Mouse (Mus musculus) ovary, adult 18-20 months (tissue): Measurements from ENCODE around the gene Mum1.
A peak's percentile ranks its signal among the peaks of the same experiment; 100 is the strongest.
"Not testable (repeated sequence)": the region's sequence is repeated elsewhere in the genome, so short reads cannot be mapped to it uniquely, and the experiment has no call there.

Source experiments
- DNase-seq: peaks from one replicate; pipeline ENCODE4 v3.0.0; 2022; ENCODE audit warnings: low spot score, mixed read lengths

The Mum1 gene

DNA sequence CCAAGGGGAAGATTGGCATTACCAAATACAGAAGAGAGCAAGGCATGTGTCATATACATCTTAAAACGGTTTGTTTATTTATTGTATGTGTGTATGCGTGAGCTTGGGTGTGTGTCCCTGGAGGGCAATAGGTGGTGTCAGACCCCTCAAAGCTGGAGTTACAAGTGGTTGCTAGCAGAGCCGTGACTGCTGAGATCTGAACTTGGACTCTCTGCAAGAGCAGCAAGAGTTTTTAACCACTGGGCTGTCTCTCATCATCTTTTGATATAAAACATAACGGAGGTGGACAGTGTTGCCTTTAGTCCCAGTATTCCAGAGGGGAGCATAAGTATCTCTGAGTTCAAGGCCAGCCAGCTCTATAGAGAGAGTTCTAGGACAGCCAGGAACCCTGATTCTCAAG, 18.0 kb upstream of the Mum1 start:
- DNase-seq, result no peak

DNA sequence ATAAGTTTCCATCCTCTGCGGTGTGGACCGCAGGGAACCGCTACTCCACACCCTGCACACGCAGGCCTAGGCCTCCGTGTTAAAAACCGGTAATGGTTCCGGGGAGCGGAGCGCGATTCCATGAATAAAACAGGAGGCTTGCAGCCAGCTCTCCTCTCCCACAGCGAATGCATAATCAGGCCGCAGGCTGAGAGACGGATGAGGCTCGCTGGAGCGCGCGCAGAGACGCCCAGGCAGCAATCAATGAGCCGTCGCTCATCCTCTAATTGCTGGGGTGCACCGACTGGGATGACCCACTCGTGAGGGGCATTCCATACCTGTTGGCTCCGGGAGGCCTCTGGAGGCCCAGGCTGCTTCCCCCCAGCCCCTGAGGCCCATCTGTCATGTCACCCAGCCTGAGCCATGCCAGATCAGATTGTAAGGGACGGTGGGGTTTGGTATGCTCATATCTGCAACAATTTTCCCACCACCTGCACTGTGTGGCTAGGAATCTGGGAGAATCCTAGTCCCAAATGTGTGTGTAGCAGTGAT, 17.3 kb upstream of the Mum1 start:
- DNase-seq, result no peak

DNA sequence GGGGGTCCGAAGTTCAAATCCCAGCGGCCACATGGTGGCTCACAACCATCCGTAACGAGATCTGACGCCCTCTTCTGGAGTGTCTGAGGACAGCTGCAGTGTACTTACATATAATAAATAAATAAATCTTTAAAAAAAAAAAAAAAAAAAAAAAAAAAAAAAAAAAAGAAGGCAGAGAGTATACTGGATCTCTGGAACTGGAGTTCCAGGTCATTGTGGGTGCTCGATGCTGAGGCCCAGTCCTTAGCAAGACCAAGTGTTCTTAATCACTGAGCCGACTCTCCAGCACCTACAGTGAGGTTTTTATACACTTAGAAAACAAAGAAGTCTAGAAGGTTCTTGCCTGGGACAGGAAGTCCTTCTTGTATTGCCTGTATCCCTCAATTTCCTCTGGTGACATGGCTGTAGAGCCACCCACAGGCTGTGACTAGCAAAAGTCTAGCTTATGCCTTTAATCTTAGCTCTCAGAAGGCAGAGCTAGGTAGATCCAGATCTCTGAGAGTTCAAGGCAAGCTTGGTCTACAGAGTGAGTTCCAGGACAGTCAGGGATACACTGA, 14.6 kb upstream of the Mum1 start:
- DNase-seq, result not testable (repeated sequence)

DNA sequence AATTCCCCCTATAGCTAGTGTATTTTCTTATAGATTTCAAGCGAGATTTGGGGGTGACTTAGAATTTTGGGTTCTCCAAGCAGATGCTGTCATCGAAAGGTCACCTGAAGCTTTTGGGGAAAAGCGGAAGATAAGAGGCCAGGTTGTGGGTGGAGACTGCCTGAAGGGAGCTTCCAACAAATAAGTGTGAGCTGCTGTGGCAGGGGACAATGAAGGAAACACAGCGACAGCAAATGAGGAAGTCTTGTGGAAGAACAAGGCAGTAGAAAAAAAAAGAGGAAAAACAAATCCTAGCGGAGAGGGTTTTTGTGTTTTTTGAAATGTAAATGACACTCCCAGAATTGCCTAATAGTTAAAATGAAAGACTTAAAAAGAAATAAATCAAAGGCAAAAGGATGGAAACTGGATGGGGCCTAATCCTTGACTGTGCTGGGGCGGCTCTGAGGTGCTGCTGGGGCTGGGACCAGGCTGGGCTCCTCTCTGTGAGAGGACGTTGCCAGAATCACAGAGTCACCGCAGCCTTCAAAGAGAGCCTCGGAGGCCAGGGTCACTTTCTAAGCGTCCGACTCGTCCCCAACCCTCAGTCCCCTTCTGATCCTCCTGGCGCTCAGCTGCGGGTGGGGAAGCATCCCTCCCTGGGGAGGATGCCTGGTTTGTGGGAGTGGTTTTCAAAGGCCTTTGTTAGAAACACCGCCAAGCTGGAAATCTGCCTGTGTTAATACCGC, 11.0 kb upstream of the Mum1 start:
- DNase-seq, result no peak

DNA sequence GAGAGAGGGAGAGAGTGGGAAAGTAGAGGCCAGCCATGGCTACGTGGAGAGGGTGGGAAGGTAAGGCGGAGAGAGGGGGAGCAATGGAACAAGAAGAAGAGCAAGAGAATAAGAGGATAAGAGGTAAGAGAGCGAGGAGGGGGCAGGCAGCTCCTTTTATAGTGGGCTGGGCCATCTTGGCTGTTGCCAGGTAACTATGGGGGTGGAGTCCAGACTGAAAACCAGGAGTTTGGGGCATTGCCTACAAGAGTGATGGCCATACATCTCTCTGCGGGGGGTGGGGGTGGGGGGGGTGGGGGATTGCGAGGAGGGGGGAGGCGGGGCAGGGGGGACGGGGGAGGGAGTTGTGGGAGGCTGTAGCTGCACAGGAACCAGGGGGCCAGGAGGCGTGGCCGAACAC, 5.6 kb upstream of the Mum1 start:
- no peak for DNase-seq

DNA sequence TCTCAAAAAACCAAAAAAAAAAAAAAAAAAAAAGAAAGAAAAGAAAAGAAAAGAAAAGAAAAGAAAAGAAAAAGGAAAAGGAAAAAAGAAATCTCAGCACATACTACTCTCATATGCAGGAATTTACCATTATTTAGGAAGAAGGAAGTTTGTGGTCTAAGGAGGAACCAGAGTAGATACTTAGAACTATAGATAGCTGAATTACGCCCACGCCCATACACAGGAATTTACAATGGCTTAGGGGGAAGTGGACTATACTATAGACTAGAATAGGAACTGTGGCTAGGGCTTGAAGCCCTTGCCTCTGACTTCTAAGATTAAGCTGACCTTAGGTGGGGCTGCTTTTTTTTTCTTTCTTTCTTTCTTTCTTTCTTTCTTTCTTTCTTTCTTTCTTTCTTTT, 3.1 kb upstream of the Mum1 start:
- not testable (repeated sequence) for DNase-seq

DNA sequence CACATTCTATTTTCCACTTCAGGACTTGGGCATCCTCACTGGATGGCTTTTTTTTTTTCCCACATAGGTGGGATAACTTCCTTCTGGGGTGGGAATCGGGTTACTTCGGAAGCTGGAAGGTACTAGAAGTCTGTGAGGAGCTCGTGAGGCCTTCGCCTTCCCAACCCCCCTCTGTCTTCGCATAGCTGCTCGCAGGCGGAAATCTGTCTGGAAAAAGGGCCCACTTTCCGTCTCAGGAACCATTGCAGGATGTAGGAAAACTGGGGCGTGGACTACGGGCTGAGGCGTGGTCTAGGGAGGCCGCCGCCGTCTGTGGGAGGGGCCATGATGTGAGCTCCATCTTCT, 191 bp upstream of the Mum1 start:
- no peak for DNase-seq

DNA sequence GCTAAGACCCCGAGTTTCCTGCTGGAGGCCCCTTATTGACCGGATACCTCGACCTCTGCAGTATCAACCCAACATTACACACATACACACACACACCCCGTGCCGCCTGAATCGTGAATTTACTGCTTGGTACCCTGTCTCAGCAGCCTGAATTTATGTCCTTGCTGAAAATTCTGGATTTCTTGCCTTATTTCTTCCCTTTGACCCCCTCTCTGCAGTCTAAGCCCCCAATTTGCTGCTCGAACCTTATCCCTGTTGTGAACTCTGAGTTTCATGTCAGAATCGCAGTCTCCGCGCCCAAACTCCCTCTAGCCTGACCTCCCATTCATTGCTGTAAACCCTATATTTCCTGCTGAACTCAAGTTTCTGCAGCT, 919 bp downstream of the Mum1 start:
- no peak for DNase-seq

DNA sequence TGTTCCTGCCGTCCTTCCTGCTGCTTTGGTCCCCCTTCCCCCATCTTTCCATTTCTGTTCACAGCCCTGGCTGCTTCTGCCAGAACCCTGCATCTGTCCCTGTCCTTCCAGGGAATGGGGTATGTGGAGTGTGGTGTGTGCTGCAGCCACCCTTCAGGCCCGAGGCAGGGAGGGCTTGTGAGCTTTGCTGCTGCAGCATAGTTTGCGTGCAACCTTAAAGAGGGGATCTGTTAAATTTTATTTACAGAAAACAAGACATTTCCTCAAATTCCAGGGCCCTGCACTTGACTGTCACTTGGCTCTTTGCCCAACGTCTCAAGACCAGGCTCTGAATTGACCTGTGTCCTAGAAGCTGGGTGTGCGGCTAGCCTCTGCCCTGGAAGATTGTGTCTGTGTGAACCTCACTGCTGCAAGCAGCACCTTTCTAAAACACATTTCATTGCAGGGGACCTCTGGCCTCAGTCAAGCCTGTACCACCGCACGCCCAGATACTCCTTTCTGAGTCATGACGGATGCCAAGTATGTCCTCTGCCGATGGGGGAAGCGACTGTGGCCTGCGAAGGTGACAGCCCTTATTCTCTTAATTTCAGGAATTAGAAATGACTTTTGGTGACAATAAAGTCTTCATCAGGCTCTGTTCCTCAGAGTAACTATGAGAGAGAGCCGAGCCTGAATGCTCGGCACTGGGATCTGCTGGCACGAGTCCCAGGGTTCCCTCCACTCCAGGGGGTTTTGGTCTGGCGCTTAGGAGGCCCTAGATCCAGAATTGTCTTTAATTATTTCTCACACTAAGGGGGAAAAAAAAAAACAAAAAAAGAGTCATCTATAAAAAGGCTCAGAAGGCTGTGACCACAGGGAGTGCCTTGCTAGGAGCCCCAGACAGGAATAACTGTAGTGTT, 1.9 kb downstream of the Mum1 start:
- DNase-seq, result no peak

DNA sequence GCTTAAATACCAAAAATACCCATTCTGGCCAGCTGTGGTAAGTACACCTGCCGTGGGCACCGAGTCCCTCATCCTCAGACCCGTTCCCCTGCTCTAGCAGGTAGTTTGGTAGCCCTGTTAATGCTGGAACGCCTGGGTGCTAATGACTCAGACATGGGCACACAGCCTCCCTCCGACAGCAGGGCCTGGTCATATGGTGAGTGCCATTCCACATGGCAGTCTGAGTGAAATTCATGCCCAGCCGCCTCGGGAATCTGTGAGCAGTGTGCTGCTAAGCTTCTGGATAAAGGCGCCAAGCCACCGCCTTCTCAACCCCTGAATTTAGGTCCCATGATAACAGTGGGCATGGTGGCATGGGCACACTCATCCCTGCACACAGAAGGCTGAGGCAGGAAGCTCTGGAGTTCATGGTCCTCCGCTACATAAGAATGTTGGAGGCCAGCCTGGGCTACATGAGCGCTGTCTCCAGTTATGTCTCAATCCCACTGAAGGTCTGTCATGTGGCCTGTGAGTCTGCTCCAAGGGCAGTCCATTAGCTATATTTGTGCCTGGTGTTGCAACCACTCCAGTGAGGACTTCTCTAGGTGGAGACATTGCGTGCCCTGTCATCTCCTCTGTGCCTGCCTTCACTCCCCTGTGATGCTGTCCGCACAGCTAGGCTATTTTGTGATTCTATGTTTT, 10.1 kb downstream of the Mum1 start:
- no peak for DNase-seq

DNA sequence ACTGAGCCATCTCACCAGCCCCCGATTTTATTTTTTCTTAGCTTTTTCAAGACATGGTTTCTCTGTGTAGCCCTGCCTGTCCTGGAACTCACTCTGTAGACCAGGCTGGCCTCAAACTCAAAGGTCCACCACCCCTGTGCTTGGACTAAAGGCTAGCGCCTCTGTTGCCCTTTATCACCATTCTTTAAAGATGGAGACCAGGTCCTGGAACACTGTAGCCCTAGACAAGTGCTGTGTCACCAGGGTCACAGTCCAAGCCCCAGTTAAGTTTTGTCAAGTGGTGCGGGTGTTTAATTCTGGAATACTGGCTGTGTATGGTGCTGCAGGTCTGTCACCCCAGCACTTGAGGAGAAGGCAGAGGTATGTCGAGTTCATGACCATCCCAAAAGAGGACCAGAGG, 10.8 kb downstream of the Mum1 start:
- no peak for DNase-seq

DNA sequence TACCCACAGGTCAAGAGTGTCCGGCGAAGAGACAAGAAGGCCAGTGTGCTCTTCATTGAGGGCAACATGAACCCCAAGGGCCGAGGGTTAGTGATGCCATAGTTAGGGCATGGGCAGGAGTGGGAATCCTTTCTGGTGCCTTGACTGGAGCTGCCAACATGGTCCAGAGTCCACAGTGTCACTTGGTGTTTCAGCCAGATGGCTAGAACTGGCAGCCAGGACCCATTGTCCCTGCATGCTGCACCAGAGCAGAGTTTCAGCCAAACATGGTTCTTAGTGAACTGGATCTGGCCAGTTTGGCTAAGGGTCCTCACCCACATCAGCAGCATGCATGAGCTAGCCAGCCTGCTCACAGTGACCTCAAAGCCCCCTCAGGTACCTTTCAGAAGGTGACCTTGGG, 12.1 kb downstream of the Mum1 start:
- DNase-seq, result no peak

DNA sequence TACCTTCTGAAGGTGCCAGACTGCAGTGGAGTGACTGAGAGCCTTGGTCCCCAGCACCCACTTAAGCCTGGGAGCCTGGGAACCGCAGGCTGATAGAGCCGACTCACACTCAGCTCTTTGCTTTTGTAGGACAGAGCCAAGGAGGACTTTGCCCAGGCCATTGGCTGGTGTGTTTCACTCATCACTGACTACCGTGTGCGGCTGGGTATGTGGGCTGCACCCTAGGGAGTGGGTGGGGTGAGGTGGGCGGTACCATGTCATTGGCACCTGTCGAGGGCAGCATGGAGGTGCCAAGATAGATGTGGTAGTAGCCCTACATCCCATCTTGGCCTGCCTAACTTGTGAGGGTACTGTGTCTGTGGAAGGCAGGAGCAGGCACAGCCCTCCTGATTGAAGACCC, 13.6 kb downstream of the Mum1 start:
- DNase-seq, result no peak

DNA sequence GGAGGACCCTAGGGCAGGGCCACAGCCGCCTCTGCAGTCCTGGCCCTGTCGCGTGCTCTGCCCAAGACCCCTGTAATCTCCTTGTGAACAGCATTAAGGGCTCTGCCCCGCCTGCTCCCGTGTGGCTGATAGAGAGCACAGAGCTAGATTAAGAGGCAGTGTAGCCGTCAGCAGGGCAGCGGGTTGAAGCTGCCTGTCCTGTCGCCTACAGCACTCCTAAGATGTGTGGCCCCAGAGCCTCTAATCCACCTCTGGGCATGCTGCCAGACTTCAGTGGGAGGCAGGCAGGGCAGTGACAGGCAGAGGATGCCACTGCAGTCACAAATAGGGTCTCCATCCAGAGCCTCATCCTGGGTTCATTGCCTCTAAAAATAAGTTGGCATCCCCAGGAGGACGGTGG, 15.9 kb downstream of the Mum1 start:
- no peak for DNase-seq

DNA sequence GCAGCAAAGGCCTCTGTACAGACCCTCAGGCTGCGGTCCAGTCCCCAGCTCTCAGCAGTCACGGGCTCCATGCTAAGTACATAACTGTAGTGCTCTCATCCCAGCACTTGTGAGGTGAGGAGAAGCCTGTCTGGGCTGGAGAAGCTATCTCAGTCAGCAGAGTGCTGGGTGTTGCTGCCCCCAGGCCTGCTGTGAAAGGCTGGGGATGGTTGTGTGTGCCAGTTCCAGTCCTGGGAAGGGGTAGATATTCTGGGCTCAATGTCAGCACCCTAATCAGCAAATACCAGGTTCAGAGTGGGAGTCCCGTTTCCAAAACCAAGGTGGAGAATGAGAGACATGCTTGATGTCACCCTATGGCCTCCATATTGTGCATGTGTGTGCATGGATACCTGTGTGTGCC, 16.4 kb downstream of the Mum1 start:
- DNase-seq, result no peak

DNA sequence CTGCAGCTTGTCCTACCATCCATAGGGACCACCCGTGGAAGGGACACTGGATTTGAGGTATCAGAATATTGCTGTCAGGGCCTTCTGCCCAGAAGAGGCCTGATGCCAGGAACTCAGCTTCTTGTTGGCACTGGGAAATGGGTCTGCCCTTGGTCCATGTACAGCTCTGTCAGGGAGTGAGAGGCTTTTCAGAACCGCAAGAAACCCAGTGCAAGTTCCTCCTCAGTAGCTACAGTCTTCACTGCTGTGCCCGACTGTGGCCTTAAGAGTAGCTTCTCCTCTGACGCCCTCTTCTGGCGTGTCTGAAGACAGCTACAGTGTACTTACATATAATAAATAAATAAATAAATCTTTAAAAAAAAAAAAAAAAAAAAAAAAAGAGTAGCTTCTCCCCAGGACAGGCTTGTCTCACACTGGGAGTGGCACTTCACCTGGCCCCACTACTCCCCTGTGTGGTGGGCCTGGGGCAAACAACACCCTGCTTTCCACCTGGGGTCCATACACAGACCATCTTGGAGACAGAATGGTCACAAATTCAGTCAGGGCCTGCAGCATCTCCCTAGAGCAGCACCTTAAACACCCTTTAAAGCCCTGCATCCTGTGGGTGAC, 18.7 kb downstream of the Mum1 start:
- peak; percentile 28 for DNase-seq

DNA sequence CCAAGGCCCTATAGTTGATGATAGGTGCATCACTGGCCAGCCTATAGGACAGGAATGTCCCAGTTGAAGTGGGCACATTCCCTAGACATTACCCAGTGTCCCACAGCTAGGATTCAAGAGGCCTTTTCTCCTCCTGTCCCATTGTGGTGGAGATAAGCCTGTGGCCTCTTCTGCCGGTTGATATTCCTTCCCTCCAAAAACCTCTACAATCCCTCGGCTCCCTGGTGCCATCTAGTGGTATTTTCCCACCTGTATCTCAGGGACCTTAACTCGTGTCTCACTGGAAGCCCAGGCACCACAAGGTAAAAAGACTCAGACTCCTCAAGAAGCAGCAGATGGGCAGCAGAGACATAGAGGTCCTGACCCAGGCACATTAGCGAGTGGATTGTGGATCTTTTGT, 19.4 kb downstream of the Mum1 start:
- peak; percentile 54 for DNase-seq

DNA sequence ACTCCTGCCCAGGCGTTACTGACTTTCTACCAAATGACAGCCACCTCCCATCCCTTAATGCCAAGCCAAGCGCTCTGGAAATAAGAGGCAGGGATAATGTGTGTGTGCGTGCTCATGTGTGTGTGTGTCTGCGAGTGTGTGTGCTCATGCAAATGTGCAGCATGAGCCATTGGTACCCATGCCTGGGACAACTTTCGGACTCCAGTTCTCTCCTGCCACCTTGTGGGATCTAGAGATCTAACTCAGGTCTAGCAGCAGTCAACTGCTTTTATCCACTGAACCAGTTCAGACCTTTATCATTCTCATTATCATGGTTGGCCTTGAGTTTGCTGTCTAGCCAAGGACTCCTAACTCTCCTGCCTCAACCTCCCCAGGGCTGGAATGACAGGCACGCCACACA, 21.6 kb downstream of the Mum1 start:
- DNase-seq, result no peak

DNA sequence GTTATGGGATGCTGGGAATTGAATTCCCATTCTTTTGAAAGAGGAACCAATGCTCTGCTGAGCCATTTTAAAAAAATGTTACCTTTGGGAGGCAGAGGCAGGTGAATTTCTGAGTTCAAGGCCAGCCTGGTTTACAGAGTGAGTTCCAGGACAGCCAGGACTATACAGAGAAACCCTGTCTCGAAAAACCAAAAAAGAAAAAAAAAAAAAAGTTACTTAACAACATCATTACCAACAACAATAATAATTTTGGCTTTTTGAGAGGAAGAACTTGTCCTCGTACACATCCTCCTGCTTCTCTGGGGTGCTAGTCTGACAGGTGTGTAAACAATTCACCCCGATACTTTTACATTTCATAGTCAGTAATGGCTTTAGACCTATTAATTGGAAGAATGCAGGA, 22.2 kb downstream of the Mum1 start:
- not testable (repeated sequence) for DNase-seq

DNA sequence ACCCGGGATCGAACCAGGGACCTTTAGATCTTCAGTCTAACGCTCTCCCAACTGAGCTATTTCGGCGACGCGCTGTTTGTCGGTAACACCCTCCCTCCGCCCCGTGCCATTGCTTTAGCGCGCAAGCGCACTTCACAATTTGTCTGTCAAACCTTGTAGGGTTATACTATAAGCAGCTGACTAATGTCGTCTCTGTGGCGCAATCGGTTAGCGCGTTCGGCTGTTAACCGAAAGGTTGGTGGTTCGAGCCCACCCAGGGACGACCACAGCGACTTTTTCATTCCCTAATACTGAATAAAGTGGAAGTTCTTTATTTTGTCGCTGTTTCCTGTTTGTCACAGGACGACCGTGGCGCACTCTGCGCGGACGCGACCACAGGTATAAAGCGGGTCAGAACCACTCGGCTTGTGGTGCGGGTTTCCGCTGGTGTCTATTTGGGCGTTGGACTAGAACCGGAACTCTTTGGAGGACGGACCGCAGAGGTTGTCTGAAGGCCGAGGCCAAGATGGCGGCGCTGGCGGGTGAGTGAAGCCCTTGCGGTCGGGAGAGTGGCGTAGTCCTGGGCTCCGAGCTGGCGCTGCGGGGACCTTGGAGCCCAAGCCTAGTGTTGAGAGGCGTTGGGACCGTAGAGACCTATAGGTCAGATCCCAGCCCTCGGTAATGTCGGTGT, 22.9 kb downstream of the Mum1 start, which contains the start of gene Ndufs7:
Gene Ndufs7 (plus strand): TSS at position 151 of the 670 bp plus-strand sequence.
- DNase-seq, result peak; percentile 87

DNA sequence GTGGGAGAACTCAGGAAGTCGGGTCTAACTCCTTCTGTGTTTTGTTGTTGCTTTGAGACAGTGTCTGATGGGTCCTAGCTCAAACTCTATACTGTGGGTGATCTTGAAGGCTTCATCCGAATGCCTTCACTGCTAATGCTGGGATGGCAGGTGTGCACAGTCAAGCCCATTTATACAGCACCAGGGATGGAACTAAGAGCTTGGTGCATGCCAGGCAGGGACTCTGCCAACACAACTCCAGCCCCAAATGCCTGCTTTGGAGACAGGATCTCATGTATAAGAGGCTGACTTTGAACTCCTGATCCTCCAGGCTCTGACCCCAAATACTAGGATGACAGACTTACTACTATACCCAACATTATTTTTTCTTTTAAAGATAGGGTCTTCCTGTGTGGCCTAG, 23.8 kb downstream of the Mum1 start:
- DNase-seq, result no peak
